Mouse (Mus musculus): ENCODE measurements around the gene Mfap1b.

DNA sequence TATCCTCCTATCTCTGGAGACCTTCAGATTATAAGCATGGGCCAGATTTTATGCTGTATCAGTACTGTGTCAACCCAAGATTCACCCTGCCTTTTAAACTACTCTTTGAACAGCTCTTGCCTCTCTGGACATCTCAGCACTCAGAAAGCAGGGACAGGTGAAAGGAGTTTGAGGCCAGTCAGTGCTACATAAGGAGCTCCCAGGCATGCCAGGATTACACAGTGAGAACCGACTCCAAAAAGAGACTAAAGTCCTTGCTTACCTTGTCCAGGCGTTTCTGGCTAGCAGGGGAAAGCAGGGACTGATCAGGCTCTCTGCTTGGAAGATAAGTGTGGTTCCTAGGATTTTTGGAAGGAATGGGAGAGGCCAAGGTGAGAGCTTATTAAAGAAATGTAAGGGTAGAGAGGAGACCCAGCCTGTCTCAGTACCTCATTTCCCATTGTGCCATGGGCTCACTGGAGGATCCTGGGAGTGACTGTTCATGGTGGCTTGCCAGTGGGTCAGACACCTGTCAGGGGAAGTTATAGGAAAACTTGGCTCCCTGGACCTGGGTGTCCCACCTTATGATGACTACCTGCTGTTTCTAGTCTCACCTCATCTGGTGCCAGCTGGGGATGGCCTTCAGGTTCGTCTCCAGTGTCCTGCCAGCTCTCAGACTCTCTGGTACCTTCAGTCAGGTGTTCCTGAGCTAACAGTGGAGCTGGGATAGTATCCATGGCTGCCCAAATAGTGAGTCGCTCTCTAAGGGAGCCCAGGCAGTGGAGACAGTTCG, 32.8 kb downstream of the Mfap1b start:
- TF ChIP-seq CTCF (IDR thresholded peaks at IDR 0.05; ENCODE audit: low read depth): no peak
- no peak for TF ChIP-seq EP300 (IDR thresholded peaks at IDR 0.05; ENCODE audit: low read depth)
